Mouse (Mus musculus): ENCODE results near the gene Specc1.

DNA sequence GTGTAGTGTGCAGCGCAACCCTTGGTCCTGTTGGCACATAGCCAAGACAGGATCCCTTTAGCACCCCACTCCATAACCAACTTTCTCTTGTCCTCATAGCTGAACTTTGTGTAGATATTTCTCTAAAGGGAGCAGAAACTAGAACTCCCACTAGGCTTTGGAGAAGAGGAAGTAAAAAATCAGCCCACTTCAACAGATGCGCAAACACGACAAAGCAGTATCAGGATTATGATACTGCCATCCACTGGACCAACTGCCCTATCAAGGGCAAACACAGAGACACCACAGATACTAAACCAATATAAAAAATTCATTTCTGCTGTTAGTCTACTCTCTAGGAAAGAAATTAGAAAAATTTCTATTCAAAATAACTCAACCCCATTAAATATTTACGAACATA lies 10.0 kb upstream of the Specc1 start:
- no peak for TF ChIP-seq CTCF (IDR thresholded peaks at IDR 0.05; ENCODE audit: low read depth, low read length)
- no peak for TF ChIP-seq POLR2A (IDR thresholded peaks at IDR 0.05; ENCODE audit: borderline replicate concordance, low read depth, low read length)
